9 mouse cellular contexts compared by ENCODE assay signal in genomic region chr1:78725617-78726223, GRCm38 (mm10).
DNase-seq lines count a peak whose midpoint lies in the region; ATAC-seq lines count a peak whose summit lies in the region.
"Had no signal": no experiment of that assay in that cellular context is flagged by ENCODE, and none has a peak within 500 bp of the region (broad histone marks: within the 10 kb centered on the region; RNA-seq: fewer than 3 reads in every experiment).

No protein-coding gene starts in this region.

- H3K9me3 ChIP-seq in kidney, embryonic 14.5 days (ENCODE audit: control insufficient read depth, low read length): no peaks in the 10 kb centered on the region
- H3K9me3 ChIP-seq: lung, embryonic 15.5 days had no signal

- no peaks in the 10 kb centered on the region for H3K36me3 ChIP-seq in kidney, embryonic 14.5 days (ENCODE audit: control insufficient read depth, insufficient read depth, low read length)
- H3K36me3 ChIP-seq: lung, embryonic 15.5 days had no signal

- ATAC-seq in kidney, embryonic 14.5 days (ENCODE audit: low FRiP score, low TSS enrichment): no peak

- no peak overlapping the region for H3K4me3 ChIP-seq in kidney, embryonic 14.5 days (ENCODE audit: low read length)
- H3K4me3 ChIP-seq: lung, embryonic 15.5 days had no signal

- H3K9ac ChIP-seq in kidney, embryonic 14.5 days (ENCODE audit: low read depth, low read length): no peak overlapping the region
- H3K9ac ChIP-seq: lung, embryonic 15.5 days had no signal

- WGBS in kidney, embryonic 14.5 days: 36% methylated on average over 6 of the region's 6 CpGs

- peaks cover 4% of the 10 kb centered on the region; the same call in 1 of the 2 replicates for H3K4me1 ChIP-seq in kidney, embryonic 14.5 days (ENCODE audit: control insufficient read depth, insufficient read depth, low read length)

- H3K27me3 ChIP-seq in kidney, embryonic 14.5 days (ENCODE audit: control insufficient read depth, insufficient read depth, low read length): no peaks in the 10 kb centered on the region
- H3K27me3 ChIP-seq: lung, embryonic 15.5 days had no signal

- H3K4me2 ChIP-seq in kidney, embryonic 14.5 days (replicated peaks; ENCODE audit: low read depth, low read length): no peak overlapping the region
- H3K4me2 ChIP-seq: lung, embryonic 15.5 days had no signal

- DNase-seq in kidney, adult 18-20 months: peak; percentile 21
- DNase-seq in Muller cell, postnatal 12 days (ENCODE audit: inconsistent ontology term): peak; percentile 26
- peak; percentile 42 for DNase-seq in embryo, embryonic 11 days
- DNase-seq in kidney, postnatal 10 days: peak; percentile 39
- no peak for DNase-seq in gastrocnemius, postnatal 10 days
- no peak for DNase-seq in left cerebral cortex, adult 11 months (ENCODE audit: low spot score)
- DNase-seq in spleen, postnatal 14 days (ENCODE audit: low spot score in 2 of 2): no peak

- no peak overlapping the region for H3K27ac ChIP-seq in kidney, embryonic 14.5 days (ENCODE audit: low read depth, low read length)
- H3K27ac ChIP-seq: lung, embryonic 15.5 days had no signal

Comparison
In these comparisons a context has a peak if more than half of its experiments do, and no peak if none do; other contexts are left out.
1. DNase-seq: peak in kidney, adult 18-20 months (single experiment), Muller cell, postnatal 12 days (single experiment), embryo, embryonic 11 days (single experiment) and kidney, postnatal 10 days (single experiment); none in gastrocnemius, postnatal 10 days (single experiment), left cerebral cortex, adult 11 months (single experiment) and spleen, postnatal 14 days (0 of 2).